Mouse (Mus musculus): ENCODE measurements around the gene Pde4c. TPM values are rescaled to one million over a fixed set of nuclear protein-coding genes. Genes with fewer than 3 reads are reported as not detected.

Pde4c gene
- polyA plus RNA-seq, 1 experiment from 2014 or later: 0.56 TPM

DNA sequence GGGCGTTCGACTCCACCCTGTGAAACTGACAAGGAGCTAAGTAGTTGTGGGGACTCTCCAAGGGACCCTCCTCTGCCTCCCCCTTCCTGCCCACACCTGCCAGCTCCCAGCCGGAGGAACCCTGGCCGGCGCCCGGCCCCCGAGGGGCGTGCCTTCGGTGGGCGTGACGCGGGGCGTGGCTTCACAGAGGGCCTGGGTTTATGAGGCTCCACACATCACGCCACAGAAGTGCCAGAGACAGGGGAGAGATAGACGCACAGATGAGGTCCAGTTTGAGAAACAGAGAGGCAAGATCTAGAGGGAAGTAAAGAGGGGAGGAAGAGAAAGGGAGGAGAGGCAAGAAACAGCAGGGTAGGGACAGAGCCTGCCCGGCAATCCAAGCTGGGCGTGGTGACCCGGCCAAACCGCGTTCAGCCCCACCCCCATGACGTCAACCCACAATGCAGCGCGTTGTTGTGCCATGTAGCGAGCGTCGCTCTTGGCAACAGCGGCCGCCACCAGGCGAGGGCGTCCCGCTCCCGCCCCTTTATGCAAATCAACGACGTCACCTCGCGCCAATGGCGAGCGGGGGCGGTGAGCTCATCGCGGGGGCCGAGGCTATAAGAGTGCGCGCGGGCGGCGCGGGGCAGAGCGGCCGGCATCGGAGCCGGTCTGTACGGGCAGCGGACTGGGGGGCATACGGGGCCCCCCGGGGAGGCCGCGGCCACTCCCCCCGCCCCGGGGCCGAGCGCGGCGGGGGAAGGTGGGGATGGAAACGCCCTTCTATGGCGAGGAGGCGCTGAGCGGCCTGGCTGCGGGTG is 25.0 kb upstream of the Pde4c start, which contains the start of gene Jund:
Jund (plus strand) TSS at position 640 of the 800 bp plus-strand sequence.
- ATAC-seq: peak; percentile 85
- H3K4me2 ChIP-seq: peak within 1 kb of the TSS; percentile 99
- peak within 1 kb of the TSS; percentile 99 for H3K9ac ChIP-seq
- H3K9me3 ChIP-seq (replicated peaks): no peaks in the 10 kb centered on the region
- H3K36me3 ChIP-seq: no peaks in the 10 kb centered on the region
- H3K4me1 ChIP-seq: peaks cover 58% of the 10 kb centered on the region
- 2% methylated on average over 68 of the region's 69 CpGs for whole genome bisulfite sequencing (ENCODE audit: insufficient replicate concordance)
- H3K4me3 ChIP-seq: peak within 1 kb of the TSS; percentile 90
- H3K27ac ChIP-seq: peak within 1 kb of the TSS; percentile 98
- H3K27me3 ChIP-seq (replicated peaks): no peaks in the 10 kb centered on the region

DNA sequence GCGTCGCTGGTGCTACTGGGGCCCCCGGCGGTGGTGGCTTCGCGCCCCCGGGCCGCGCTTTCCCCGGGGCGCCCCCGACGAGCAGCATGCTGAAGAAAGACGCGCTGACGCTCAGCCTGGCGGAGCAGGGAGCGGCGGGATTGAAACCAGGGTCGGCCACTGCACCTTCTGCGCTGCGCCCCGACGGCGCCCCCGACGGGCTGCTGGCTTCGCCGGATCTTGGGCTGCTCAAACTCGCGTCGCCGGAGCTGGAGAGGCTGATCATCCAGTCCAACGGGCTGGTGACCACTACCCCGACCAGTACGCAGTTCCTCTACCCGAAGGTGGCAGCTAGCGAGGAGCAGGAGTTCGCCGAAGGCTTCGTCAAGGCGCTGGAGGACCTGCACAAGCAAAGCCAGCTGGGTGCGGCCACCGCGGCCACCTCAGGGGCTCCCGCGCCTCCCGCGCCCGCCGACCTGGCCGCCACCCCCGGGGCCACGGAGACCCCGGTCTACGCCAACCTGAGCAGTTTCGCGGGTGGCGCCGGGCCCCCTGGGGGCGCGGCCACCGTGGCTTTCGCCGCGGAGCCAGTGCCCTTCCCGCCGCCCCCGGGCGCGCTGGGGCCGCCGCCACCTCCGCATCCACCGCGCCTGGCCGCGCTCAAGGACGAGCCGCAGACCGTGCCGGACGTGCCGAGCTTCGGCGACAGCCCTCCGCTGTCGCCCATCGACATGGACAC is 24.2 kb upstream of the Pde4c start:
- peaks cover 53% of the 10 kb centered on the region for H3K4me1 ChIP-seq
- peak overlapping the region; percentile 90 for H3K4me3 ChIP-seq
- under 1% methylated on average over 89 of the region's 89 CpGs for WGBS (ENCODE audit: insufficient replicate concordance)
- ATAC-seq: peak; percentile 28
- no peaks in the 10 kb centered on the region for H3K36me3 ChIP-seq
- peak overlapping the region; percentile 98 for H3K27ac ChIP-seq
- H3K27me3 ChIP-seq (replicated peaks): no peaks in the 10 kb centered on the region
- peak overlapping the region; percentile 99 for H3K4me2 ChIP-seq
- no peaks in the 10 kb centered on the region for H3K9me3 ChIP-seq (replicated peaks)
- H3K9ac ChIP-seq: peak overlapping the region; percentile 99

DNA sequence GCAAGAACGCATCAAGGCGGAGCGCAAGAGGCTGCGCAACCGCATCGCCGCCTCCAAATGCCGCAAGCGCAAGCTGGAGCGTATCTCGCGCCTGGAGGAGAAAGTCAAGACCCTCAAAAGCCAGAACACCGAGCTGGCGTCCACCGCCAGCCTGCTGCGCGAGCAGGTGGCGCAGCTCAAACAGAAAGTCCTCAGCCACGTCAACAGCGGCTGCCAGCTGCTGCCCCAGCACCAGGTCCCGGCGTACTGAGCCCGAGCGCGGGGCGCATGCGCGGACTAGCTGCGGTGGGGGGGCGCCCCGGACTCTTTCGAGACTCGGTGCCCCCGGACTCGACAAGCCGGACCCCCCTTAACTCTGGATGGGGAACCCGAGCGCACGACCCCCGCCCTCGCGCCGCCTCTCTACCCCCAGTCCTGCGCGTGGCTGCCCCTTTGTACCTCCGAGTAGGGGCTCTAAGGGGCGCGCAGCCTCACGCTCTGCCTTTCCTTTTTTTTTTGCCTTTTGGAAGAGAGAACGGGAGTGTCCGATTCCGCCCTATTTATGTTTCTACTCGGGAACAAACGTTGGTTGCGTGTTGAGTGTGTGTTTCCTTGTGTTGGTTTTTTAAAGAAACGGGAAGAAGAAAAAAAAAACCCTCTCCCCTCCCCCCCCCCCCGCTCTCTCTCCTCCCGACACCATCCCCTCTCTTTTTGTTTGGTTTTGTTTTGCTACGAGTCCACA is 23.5 kb upstream of the Pde4c start:
- peaks cover 47% of the 10 kb centered on the region for H3K4me1 ChIP-seq
- no peaks in the 10 kb centered on the region for H3K27me3 ChIP-seq (replicated peaks)

DNA sequence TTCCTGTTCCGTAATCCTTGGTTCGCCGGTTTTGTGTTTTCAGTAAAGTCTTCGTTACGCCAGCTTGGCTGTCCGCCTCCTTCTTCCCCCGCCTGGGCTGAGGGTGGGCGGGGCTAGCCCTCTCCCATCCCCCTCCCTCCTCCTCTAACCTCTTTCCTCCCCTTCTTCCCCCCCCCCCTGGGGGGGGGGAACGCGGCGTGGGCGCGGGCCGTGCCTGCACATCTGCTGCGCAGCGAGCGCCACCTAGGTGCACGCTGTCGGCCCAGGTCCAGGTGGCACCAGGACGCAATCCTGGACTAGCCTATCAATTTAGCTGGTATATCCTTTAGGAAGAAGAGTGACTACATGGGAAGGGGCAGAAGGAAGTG is 23.0 kb upstream of the Pde4c start:
- 2% methylated on average over 20 of the region's 20 CpGs for WGBS (ENCODE audit: insufficient replicate concordance)
- Histone ChIP-seq H3K36me3 (no peaks in the 10 kb centered on the region), H3K27me3 (replicated peaks) (no peaks in the 10 kb centered on the region), H3K4me3 (peak overlapping the region; percentile 90), H3K4me1 (peaks cover 41% of the 10 kb centered on the region), H3K4me2 (peak overlapping the region; percentile 99), H3K9me3 (replicated peaks) (no peaks in the 10 kb centered on the region), H3K27ac (peak overlapping the region; percentile 98), H3K9ac (peak overlapping the region; percentile 99)
- peak; percentile 6; the same call in 1 of the 2 replicates for ATAC-seq

More for the DNA sequence above, 23.5 kb upstream of the Pde4c start:
- H3K4me2 ChIP-seq: peak overlapping the region; percentile 99
- H3K9me3 ChIP-seq (replicated peaks): no peaks in the 10 kb centered on the region
- H3K9ac ChIP-seq: peak overlapping the region; percentile 99
- H3K36me3 ChIP-seq: no peaks in the 10 kb centered on the region
- ATAC-seq: no peak
- under 1% methylated on average over 57 of the region's 59 CpGs for WGBS (ENCODE audit: insufficient replicate concordance)
- peak overlapping the region; percentile 90 for H3K4me3 ChIP-seq
- peak overlapping the region; percentile 98 for H3K27ac ChIP-seq

DNA sequence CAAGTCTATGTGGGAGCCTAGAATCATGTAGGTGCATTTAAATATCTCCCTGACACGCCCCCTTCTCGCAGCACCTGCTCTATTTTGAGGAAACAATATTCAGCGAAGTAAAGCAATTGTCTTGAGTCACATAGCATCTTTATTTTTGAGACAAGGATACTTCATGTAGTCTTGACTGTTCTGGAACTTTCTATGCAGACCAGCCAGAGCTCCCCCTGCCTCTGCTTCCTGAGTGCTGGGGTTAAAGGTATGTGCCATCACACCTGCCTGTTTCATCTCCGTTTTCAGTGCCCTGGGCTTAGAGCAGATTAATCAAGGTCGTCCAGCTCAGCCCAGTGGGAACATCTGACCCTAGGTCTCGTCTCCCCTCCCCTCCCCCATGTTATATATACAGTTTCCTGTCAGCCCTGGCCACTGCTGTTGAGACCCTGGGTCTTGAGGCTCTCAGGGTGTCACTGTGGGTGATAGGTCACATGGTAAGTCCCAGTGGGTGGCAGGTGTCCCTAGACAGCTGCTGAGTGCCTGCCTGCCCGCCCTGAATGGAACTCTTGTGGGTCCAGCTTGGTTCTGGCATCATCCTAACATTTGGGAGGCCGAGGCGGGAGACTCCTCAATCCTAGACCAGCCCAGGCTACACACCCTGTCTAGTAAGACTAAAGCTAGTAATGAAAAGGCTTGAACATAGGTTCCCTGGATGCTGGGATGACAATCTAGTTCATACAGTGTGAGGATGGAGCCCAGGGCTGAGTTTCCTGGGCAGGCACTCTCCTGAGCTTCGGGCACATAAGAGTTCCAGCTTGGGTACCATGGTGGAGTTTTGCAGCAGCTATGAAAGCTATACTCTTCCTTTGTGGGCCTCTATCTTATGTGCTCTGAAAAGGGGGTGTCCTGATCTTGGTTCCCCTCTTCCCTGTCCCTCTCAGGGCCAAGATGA is 22.2 kb upstream of the Pde4c start:
- ATAC-seq: no peak
- Histone ChIP-seq H3K36me3 (no peaks in the 10 kb centered on the region), H3K4me1 (peaks cover 33% of the 10 kb centered on the region), H3K4me2 (peak overlapping the region; percentile 99), H3K9me3 (replicated peaks) (no peaks in the 10 kb centered on the region), H3K9ac (peak overlapping the region; percentile 99), H3K27ac (peak overlapping the region; percentile 98; the same call in 1 of the 2 replicates), H3K4me3 (peak overlapping the region; percentile 90), H3K27me3 (replicated peaks) (no peaks in the 10 kb centered on the region)
- 52% methylated on average over 10 of the region's 10 CpGs for WGBS (ENCODE audit: insufficient replicate concordance)

DNA sequence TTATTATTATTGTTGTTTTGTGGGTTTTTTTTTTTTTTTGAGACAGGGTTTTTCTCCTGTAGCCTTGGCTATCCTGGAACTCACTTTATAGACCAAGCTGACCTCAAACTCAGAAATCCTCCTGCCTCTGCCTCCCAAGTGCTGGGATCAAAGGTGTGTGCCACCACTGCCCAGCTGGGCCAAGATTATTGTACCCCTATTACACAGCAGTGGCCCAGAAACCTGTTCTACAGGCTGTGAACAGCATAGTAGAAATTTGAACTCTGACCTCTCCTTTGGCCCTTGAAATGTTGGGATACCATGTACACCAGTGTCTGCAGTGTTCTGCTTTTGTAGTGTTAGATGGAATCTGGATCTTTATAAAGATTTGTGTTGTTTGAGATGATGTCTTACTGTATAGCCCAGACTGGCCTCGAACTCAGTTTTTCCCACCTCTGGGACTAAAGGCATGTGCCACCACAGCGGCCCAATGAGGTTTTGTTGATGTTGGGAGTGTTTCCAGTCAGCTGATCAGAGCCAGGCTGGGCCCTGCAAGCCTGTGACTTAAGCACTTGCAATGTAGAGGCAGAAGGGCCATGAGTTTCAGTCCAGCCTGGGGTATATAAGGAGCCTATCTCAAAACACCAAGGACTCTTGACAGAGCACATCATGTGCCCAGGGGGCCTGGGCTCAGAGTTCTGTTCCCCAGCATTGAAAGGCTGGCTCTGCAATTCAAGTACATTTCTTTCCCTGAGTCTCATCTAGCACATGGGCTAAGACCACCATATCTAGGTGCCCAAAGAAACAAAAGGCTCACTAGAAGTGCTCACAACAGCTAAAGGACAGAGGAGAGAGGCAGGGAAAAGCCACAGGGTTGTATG is 21.3 kb upstream of the Pde4c start:
- Histone ChIP-seq H3K4me2 (no peak overlapping the region), H3K9me3 (replicated peaks) (no peaks in the 10 kb centered on the region), H3K27ac (peak overlapping the region; percentile 18; the same call in 1 of the 2 replicates), H3K4me3 (no peak overlapping the region), H3K27me3 (replicated peaks) (no peaks in the 10 kb centered on the region), H3K36me3 (no peaks in the 10 kb centered on the region), H3K4me1 (peaks cover 24% of the 10 kb centered on the region), H3K9ac (no peak overlapping the region)
- 82% methylated on average over 2 of the region's 2 CpGs for WGBS (ENCODE audit: insufficient replicate concordance)
- ATAC-seq: no peak

DNA sequence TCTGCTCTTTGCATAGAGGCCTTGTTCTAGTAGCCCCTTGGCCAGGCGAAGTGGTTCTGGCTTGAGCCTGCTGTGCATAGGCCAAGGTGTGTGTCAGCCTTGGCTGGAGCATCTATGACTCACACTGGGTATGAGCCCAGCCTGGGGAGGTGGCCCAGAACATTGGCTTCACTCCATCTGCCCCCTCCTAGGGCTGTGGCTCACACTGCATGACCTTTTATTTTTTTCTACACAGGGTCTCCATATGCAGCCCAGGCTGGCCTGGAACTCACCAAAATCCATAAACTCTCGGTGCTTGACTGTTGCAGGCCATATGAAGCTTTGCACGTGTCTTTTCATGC is 20.7 kb upstream of the Pde4c start:
- Histone ChIP-seq H3K9me3 (replicated peaks) (no peaks in the 10 kb centered on the region), H3K4me2 (no peak overlapping the region), H3K9ac (no peak overlapping the region), H3K27me3 (replicated peaks) (no peaks in the 10 kb centered on the region), H3K4me1 (peaks cover 18% of the 10 kb centered on the region), H3K4me3 (no peak overlapping the region), H3K36me3 (no peaks in the 10 kb centered on the region), H3K27ac (0 out of 2 replicates have a peak overlapping the region, but pooled peaks have one; percentile 4)
- WGBS (ENCODE audit: insufficient replicate concordance): 71% methylated on average over 3 of the region's 3 CpGs
- no peak for ATAC-seq

DNA sequence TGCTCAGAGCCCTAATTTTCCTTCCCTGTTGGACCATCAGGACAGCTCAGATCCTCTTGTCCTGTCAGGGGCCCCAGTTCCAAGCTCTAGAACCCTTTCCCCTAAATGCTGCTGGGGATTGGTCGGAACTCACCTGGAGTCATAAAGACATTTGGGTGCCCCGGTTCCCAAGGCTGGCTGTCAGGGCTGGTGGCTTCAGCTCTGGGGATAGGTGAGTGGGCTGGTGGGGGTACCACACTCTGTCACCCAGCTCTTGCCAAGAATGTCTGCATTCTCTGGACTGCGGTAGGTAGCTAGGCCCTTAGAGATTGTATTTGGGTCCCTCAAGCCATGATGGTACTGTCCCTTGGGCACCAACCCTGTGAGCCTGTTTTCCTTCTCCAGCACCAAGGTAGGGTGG is 20.2 kb upstream of the Pde4c start, which contains the start of gene Iqcn:
Iqcn (plus strand) TSS at position 171 of the 400 bp plus-strand sequence.
- Histone ChIP-seq H3K36me3 (no peaks in the 10 kb centered on the region), H3K27ac (peak within 1 kb of the TSS; percentile 18; the same call in 1 of the 2 replicates), H3K4me3 (no peak within 1 kb of the TSS), H3K27me3 (replicated peaks) (no peaks in the 10 kb centered on the region), H3K9ac (no peak within 1 kb of the TSS), H3K4me1 (peaks cover 14% of the 10 kb centered on the region), H3K4me2 (no peak within 1 kb of the TSS), H3K9me3 (replicated peaks) (no peaks in the 10 kb centered on the region)
- ATAC-seq: no peak
- 87% methylated on average over 3 of the region's 3 CpGs for WGBS (ENCODE audit: insufficient replicate concordance)

DNA sequence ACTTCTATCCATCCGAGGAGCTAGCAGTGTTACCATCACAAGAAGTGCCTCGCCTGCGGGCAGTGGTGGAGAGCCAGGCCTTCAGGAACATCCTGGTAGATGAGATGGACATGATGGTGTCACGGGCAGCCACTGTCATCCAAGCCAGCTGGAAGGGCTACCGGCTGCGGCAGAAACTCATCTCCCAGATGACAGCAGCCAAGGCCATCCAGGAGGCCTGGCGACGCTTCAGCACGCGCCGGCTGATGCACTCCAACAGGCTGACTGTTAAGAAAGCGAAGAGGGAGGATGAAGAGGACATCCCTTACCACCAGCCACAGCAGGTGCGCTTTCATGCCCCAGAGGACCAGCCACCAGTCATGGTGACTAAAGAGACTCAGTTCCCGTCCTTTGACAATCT is 15.2 kb upstream of the Pde4c start:
- WGBS (ENCODE audit: insufficient replicate concordance): 73% methylated on average over 14 of the region's 14 CpGs
- H3K27me3 ChIP-seq (replicated peaks): peaks cover 17% of the 10 kb centered on the region
- H3K36me3 ChIP-seq: no peaks in the 10 kb centered on the region
- no peaks in the 10 kb centered on the region for H3K9me3 ChIP-seq (replicated peaks)
- no peak overlapping the region for H3K9ac ChIP-seq
- H3K4me3 ChIP-seq: no peak overlapping the region
- no peak overlapping the region for H3K4me2 ChIP-seq
- no peak overlapping the region for H3K27ac ChIP-seq
- no peaks in the 10 kb centered on the region for H3K4me1 ChIP-seq
- no peak for ATAC-seq

DNA sequence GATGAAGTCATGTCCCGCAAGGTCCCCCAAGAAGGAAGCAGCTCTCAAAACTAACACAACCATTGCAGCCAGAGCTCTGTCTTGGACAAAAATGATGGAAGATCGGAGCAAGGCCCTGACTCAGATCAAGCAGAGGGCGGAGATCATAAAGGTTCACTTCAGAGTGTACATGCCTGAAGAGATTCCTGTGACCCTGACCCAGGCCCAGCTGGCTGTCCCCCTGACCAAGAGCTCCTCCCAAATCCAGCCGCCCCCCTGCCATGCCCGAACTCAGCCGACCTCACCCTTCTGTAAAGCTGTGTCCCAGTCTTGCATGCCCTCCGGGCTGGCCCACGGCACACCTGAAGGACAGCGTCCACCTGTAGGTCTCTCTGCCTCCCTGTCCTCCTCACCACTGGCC is 13.7 kb upstream of the Pde4c start:
- Histone ChIP-seq H3K36me3 (no peaks in the 10 kb centered on the region), H3K9me3 (replicated peaks) (no peaks in the 10 kb centered on the region), H3K9ac (no peak overlapping the region)

More for the DNA sequence above, 13.7 kb upstream of the Pde4c start:
- WGBS (ENCODE audit: insufficient replicate concordance): 79% methylated on average over 9 of the region's 9 CpGs
- H3K4me2 ChIP-seq: no peak overlapping the region
- no peak overlapping the region for H3K4me3 ChIP-seq
- no peaks in the 10 kb centered on the region for H3K4me1 ChIP-seq
- H3K27ac ChIP-seq: no peak overlapping the region
- H3K27me3 ChIP-seq (replicated peaks): peaks cover 17% of the 10 kb centered on the region
- no peak for ATAC-seq

Data from liver, embryonic 12.5 days (tissue).